Mouse (Mus musculus): Measurements from ENCODE around the gene N4bp2. TPM values are rescaled to one million over a fixed set of nuclear protein-coding genes. Genes with fewer than 3 reads are reported as not detected.
"Not testable (repeated sequence)": the region's sequence is repeated elsewhere in the genome, so short reads cannot be mapped to it uniquely, and the experiment has no call there.

The N4bp2 gene
- polyA plus RNA-seq (2015; fragmentation: Nextera tagmentation; extraction: Ambion mirVana) = 17.8 and 20.5 TPM in 2 replicates

DNA sequence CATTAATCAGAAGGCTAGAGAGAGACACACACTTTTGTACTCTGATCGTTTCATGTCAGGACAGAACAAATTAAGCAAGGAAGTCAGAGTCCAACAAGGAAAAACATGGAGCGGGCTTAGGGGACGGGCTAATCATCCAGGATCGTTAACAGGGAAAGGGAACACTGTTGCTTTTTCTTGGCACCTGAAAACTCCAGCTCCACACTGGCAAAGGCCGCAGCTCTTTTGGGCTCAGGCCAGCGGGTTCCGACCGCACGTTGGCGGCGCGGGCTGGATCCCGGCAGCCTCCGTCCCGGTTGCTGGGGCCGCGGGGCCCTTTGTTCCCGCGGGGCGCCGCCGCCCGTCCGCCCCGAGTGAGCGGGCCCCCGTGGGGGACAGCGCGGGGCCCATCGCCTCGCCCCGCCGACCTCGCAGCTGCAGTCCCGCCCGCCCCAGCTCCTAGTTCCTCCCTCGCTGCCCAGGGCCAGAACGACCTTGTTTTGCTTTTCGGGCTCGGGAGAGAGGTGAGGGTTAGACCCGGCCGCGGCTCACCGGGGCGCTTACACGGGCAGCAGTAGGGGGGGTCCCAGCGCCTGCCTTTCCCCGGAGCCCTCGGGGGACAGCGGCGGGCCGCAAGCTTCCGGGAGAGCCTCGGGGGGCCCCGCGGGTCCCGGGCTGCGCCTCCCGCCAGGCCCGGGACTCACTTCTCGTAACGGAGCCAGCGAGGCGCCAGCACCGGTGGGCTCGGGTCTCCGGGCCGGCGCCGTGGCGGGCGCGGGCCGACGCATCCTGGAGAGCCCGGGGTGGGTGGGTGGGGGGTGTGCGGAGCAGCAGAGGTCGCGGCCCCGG lies at the start of gene N4bp2:
N4bp2 (plus strand) TSS at position 434 of the 828 bp plus-strand sequence.
- Histone ChIP-seq H3K4me1 (peaks cover 14% of the 10 kb centered on the region), H3K27me3 (replicated peaks) (no peaks in the 10 kb centered on the region), H3K9me3 (no peaks in the 10 kb centered on the region), H3K36me3 (replicated peaks) (no peaks in the 10 kb centered on the region), H3K4me3 (peak within 1 kb of the TSS; percentile 96), H3K27ac (peak within 1 kb of the TSS; percentile 100), H3K9ac (peak within 1 kb of the TSS; percentile 98), H3K4me2 (peak within 1 kb of the TSS; percentile 60)
- ATAC-seq (replicated peaks) = peak; percentile 51
- under 1% methylated on average over 52 of the region's 80 CpGs for WGBS

DNA sequence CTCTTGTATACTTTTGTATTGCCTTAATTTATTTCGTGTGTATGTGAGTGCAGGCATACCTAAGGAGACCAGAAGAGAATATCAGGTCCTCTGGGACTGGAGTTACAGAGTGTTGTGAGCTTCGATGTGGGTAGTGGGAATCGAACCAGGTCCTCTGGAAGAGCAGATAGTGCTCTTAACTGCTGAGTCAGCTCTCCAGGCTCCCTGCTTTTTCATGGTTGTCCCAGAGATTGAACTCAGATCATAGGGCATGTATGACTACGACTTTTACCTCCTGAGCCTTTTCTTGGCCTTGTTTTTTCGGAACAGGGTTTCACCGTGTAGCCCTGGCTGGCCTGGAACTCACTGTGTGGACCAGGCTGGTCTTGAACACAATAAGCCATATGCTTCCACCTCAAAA lies 48.2 kb upstream of the N4bp2 start:
- Histone ChIP-seq H3K4me1 (no peaks in the 10 kb centered on the region), H3K4me3 (no peak overlapping the region), H3K27ac (no peak overlapping the region), H3K36me3 (replicated peaks) (no peaks in the 10 kb centered on the region), H3K4me2 (no peak overlapping the region), H3K9ac (no peak overlapping the region), H3K27me3 (replicated peaks) (no peaks in the 10 kb centered on the region), H3K9me3 (no peaks in the 10 kb centered on the region)
- ATAC-seq (replicated peaks) = no peak
- 86% methylated on average over 6 of the region's 6 CpGs for WGBS

DNA sequence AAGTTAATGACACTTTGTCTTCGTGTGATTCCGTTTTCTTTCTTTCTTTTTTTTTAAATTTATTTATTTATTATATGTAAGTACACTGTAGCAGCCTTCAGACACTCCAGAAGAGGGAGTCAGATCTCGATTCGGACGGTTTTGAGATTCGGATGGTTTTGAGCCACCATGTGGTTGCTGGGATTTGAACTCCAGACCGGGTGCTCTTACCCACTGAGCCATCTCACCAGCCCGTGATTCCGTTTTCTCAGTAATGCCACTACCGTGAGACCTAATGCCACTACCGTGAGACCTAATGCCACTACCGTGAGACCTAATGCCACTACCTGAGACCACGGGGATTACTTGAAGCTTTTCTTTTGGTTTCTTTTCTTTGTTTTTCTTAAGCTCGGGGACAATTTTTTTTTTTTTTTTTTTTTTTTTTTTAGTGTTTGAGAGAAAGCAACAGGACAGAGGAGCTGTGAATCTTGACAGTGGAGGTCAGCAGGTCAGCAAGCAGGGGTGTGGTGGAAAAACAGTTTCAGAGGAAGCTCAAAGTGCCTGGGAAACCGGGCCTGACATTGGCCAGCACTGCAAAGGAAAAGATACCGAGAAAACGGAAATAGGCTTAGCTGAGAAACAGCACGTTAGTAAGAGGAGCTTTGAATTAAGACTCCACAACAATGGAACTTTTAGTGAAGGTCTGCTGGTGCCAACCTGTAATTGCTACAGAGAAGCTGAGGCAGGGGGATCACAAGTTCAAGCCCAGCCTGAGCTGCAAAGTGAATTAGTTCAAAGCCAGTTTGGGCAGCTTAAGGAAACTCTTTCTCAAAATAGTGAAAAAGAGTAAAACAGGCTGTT lies 46.0 kb upstream of the N4bp2 start:
- WGBS = 84% methylated on average over 18 of the region's 18 CpGs

DNA sequence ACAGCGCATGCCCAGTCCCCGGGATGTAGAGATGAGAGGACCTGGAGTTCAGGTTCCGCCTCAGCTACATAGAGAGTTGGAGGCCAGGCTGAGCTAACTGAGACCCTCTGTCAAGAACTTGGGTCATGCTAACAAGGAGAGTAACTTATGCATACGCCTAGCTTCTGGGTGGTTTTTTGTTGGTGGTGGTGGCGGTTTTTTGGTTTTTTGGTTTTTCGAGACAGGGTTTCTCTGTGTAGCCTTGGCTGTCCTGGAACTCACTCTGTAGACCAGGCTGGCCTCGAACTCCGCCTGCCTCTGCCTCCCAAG lies 45.5 kb upstream of the N4bp2 start:
- ATAC-seq (replicated peaks); H3K4me1 ChIP-seq; H3K27me3 ChIP-seq (replicated peaks); H3K27ac ChIP-seq; H3K9me3 ChIP-seq; H3K4me3 ChIP-seq; H3K9ac ChIP-seq; H3K4me2 ChIP-seq; H3K36me3 ChIP-seq (replicated peaks): not testable (repeated sequence)
- 94% methylated on average over 8 of the region's 8 CpGs for WGBS

More for the DNA sequence above, 46.0 kb upstream of the N4bp2 start:
- Histone ChIP-seq H3K27me3 (replicated peaks) (no peaks in the 10 kb centered on the region), H3K4me3 (no peak overlapping the region), H3K36me3 (replicated peaks) (no peaks in the 10 kb centered on the region), H3K27ac (no peak overlapping the region), H3K4me1 (no peaks in the 10 kb centered on the region), H3K9me3 (no peaks in the 10 kb centered on the region), H3K9ac (no peak overlapping the region), H3K4me2 (no peak overlapping the region)
- ATAC-seq (replicated peaks) = no peak

DNA sequence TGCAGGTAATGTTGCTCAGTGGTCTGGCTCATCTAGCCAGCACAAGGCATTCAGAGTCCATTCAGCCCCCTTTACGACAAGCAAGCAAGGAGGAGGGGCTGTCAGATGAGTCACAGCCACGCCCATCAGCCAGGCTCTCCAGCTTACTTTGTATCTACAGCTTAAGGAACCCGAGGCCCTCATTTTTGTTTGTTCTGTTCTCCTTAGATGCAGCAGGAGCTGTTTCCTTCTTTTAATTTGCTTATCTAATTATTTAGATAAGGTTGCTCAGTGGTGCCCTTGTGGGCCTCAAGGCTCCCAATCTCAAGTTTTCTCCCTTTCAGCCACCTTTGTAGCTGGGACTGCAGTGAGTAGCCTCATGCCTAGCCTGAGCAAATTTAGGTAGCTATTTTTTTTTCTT lies 45.0 kb upstream of the N4bp2 start:
- ATAC-seq (replicated peaks) = no peak

DNA sequence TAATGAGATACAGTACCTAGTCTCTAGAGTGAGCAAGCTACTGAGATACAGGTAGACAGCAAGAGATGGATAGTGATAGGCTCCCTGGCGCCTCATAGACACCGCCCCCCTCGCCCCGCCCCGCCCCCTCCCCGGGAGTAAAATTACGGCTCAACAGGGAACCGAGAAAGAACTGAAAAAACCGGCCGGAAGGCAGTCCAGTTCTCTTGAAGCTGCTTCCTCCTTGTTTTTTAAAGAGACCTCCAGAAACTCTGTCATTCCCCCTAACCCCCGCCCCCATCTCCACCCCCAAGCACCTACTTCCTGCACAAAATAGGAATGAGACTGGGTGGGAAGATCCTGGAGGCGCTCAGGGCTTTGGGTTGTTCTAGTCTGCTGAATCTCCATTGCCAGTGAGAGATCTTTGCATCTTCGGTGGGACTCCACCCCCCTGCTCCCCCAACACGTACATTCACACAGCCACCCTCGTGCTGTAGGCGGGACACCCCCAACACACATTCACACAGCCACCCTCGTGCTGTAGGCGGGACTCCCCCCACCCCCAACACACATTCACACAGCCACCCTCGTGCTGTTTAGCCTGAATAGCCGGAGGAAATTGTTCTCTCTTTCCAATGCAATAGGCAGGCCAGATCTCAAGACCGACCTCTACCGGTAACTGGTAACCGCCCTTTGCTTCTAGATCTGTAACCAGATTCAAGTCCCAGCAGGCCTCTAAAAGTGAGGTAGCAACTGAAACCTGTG lies 38.8 kb upstream of the N4bp2 start:
- WGBS = under 1% methylated on average over 23 of the region's 23 CpGs
- H3K36me3 ChIP-seq (replicated peaks) = no peaks in the 10 kb centered on the region
- ATAC-seq (replicated peaks) = peak; percentile 88
- no peaks in the 10 kb centered on the region for H3K9me3 ChIP-seq
- H3K9ac ChIP-seq = peak overlapping the region; percentile 43; the same call in 1 of the 2 replicates
- H3K4me1 ChIP-seq = peaks cover 10% of the 10 kb centered on the region; the same call in 1 of the 2 replicates
- H3K4me3 ChIP-seq = peak overlapping the region; percentile 43
- peak overlapping the region; percentile 80 for H3K27ac ChIP-seq
- H3K27me3 ChIP-seq (replicated peaks) = no peaks in the 10 kb centered on the region
- H3K4me2 ChIP-seq = peak overlapping the region; percentile 78

More for the DNA sequence above, 45.0 kb upstream of the N4bp2 start:
- Histone ChIP-seq H3K27ac (no peak overlapping the region), H3K9me3 (no peaks in the 10 kb centered on the region), H3K4me2 (no peak overlapping the region), H3K36me3 (replicated peaks) (no peaks in the 10 kb centered on the region), H3K27me3 (replicated peaks) (no peaks in the 10 kb centered on the region), H3K4me3 (no peak overlapping the region), H3K4me1 (no peaks in the 10 kb centered on the region), H3K9ac (no peak overlapping the region)
- 39% methylated on average over 3 of the region's 3 CpGs for WGBS

DNA sequence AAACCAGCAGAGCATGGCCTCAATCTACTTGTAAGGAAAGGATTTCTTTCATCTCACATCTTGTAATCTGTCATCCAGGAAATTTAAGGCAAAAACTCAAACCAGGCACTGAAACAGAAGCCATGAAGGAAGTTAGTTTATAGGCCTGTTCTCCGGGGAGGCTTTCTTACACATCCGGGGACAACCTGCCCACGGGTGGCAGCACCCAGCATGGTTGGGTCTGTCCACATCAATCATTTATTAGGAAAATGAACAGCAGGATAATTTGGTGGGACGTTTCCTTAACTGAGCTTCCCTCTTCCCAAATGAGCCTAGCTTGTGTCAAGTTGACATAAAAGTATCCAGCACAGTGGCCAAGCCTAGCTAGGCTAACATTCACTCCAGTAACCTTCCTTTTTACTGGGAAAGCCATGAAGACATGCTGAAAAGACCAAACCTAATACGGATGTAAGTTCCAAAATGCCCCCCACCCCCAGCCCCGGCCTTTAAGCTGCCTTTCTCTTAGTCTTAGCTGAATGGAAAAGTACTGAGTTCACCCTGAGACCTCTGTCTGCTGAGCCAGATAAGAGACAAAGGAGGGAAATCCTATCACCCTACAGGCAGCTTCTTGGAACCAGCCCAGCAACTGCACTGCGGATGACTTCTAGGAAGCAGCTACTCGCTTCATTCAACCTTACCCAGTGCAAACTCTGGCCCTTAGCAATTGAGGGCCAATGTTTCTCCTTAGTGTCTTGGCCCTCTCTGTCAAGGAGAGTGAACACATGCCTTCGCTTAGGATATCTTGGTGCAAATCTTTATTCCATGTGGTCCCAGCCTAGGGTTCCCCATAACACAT lies 31.9 kb upstream of the N4bp2 start:
- no peaks in the 10 kb centered on the region for H3K9me3 ChIP-seq
- H3K27me3 ChIP-seq (replicated peaks) = no peaks in the 10 kb centered on the region
- H3K27ac ChIP-seq = no peak overlapping the region
- H3K9ac ChIP-seq = no peak overlapping the region
- no peak overlapping the region for H3K4me2 ChIP-seq
- no peak for ATAC-seq (replicated peaks)
- H3K4me1 ChIP-seq = no peaks in the 10 kb centered on the region
- no peaks in the 10 kb centered on the region for H3K36me3 ChIP-seq (replicated peaks)
- 47% methylated on average over 9 of the region's 9 CpGs for WGBS
- H3K4me3 ChIP-seq = no peak overlapping the region

DNA sequence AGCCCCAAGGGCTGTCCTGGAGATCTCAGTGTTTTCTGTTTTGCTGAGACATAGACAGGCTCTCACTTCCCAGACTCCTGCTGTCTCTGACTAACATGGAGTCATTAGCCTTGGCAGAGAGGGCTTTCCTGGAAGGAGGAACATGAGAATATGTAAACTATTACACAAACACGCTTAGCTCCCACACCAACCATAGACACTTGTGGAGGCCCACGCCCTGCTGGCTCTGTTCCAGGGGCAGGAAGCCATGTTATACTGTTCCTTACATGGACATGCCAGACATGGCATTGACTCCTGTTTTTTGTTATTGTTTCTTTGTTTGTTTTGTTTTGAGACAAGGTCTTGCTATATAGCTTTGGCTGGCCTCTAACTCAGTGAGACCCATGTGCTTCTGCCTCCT lies 27.7 kb upstream of the N4bp2 start:
- H3K9me3 ChIP-seq = no peaks in the 10 kb centered on the region
- no peaks in the 10 kb centered on the region for H3K36me3 ChIP-seq (replicated peaks)
- 89% methylated on average over 2 of the region's 2 CpGs for WGBS
- ATAC-seq (replicated peaks) = no peak
- H3K4me3 ChIP-seq = no peak overlapping the region
- H3K4me2 ChIP-seq = no peak overlapping the region
- H3K27me3 ChIP-seq (replicated peaks) = no peaks in the 10 kb centered on the region
- no peak overlapping the region for H3K27ac ChIP-seq
- no peak overlapping the region for H3K9ac ChIP-seq
- no peaks in the 10 kb centered on the region for H3K4me1 ChIP-seq

DNA sequence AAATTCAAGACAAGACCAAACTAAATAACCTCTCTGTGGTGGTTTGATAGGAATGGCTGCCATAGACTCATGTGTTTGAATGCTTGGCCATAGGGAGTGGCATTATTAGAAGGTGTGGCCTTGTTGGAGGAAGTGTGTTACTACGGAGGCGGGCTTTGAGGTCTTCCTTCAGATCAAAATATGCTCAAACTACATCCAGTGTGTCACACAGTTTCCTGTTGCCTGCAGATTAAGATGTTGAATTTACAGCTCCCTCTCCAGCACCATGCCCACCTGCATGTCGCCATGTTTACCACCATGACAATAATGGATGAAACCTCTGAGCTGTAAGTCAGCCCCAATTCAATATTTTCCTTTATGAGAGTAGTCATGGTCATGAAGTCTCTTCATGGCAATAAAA lies 24.0 kb upstream of the N4bp2 start:
- ATAC-seq (replicated peaks) = no peak
- Histone ChIP-seq H3K4me1 (no peaks in the 10 kb centered on the region), H3K27me3 (replicated peaks) (no peaks in the 10 kb centered on the region), H3K9ac (no peak overlapping the region), H3K27ac (no peak overlapping the region), H3K36me3 (replicated peaks) (no peaks in the 10 kb centered on the region), H3K9me3 (no peaks in the 10 kb centered on the region), H3K4me2 (no peak overlapping the region), H3K4me3 (no peak overlapping the region)
- WGBS = 97% methylated on average over 3 of the region's 3 CpGs

DNA sequence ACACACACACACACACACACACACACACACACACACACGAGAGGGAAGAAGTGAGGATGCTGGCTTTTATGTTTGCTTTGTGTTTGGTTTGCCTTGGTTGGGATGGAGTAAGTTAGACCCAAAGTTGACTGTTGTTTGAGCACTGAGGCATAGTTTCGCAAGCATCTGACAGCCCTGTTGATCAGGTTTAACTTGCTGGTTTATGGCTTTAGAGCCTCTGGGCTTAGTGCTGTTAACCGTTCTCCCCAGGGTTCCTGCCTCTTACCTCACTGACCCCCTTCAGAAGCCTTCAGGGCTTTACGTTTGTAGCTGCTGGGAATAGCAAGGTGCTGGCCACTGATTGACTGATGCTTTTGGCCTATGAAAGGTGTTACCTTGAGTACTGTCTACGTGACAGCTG lies 16.4 kb upstream of the N4bp2 start:
- no peaks in the 10 kb centered on the region for H3K36me3 ChIP-seq (replicated peaks)
- no peaks in the 10 kb centered on the region for H3K27me3 ChIP-seq (replicated peaks)
- H3K27ac ChIP-seq = no peak overlapping the region
- H3K9ac ChIP-seq = no peak overlapping the region
- H3K9me3 ChIP-seq = no peaks in the 10 kb centered on the region
- no peak for ATAC-seq (replicated peaks)
- no peak overlapping the region for H3K4me3 ChIP-seq
- 86% methylated on average over 4 of the region's 5 CpGs for WGBS
- no peak overlapping the region for H3K4me2 ChIP-seq
- no peaks in the 10 kb centered on the region for H3K4me1 ChIP-seq

DNA sequence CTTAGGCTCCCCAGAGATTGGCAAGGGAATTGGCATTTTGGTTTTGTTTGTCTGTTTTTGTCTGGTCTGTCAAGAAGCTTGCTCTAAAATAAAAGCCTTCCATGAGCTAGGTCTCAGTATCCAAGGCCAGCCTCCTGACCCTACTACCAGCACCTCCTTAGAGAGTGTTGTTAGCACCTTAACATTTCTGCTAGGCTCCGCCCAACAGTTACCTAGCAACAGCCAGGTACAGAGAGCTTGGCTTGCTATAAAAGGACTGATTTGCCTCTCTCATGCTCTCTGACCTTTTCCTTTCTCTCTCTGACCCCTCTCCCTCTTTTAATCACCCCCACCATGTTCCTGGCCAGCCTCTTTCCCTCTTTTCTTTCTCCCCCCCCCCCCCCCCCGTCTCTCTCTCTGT lies 14.9 kb upstream of the N4bp2 start:
- H3K4me1 ChIP-seq = no peaks in the 10 kb centered on the region
- no peak overlapping the region for H3K4me2 ChIP-seq
- H3K27me3 ChIP-seq (replicated peaks) = no peaks in the 10 kb centered on the region
- WGBS = 58% methylated on average over 2 of the region's 2 CpGs
- H3K27ac ChIP-seq = no peak overlapping the region
- ATAC-seq (replicated peaks) = no peak
- H3K9me3 ChIP-seq = no peaks in the 10 kb centered on the region
- H3K9ac ChIP-seq = no peak overlapping the region
- H3K36me3 ChIP-seq (replicated peaks) = no peaks in the 10 kb centered on the region
- no peak overlapping the region for H3K4me3 ChIP-seq

Data from midbrain, embryonic 15.5 days (tissue).